Mouse (Mus musculus) lung, postnatal 14 days (tissue): ENCODE measurements around the gene Kantr.

Experiments used
- DNase-seq: peaks from one replicate; pipeline ENCODE4 v3.0.0; 2021

Kantr gene

GRCm38 (mm10) chrX:152271189-152271588, 56.1 kb downstream of the Kantr start:
- DNase-seq, result no peak
